20 mouse cellular contexts compared by ENCODE assay signal in the genomic region with DNA sequence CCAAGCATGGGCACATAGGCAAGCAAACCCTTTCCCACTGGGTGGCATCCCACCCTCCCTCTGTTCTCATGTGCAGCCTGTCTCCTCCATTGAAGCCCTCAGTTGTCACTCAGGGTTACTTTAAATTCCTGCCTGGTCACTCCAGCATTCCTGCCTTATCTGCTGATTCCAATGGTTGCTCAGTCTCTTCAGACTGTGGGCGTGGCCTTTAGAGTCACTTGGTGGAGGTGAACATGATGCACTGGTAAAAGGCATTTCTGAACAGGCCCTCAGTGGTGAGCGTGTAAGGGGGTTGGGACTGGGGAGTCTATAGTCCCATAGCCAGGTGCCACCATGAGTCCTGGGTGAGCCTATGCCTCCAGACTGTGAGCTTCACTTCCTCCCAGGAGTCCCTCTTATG. TPM values are rescaled to one million over a fixed set of nuclear protein-coding genes. Genes with fewer than 3 reads are reported as not detected.
DNase-seq lines count a peak whose midpoint lies in the region; ATAC-seq lines count a peak whose summit lies in the region.
"Had no signal": no experiment of that assay in that cellular context is flagged by ENCODE, and none has a peak within 500 bp of the region (broad histone marks: within the 10 kb centered on the region; RNA-seq: fewer than 3 reads in every experiment).

No protein-coding gene starts in this region.

- no peaks in the 10 kb centered on the region for H3K4me1 ChIP-seq in intestine, embryonic 16.5 days (ENCODE audit: control insufficient read depth, insufficient read depth, low read length)
- H3K4me1 ChIP-seq in lung, embryonic 15.5 days = peaks cover 5% of the 10 kb centered on the region; the same call in 1 of the 2 replicates
- H3K4me1 ChIP-seq: embryonic facial prominence, embryonic 15.5 days; midbrain, embryonic 15.5 days; stomach, embryonic 15.5 days had no signal

- no peaks in the 10 kb centered on the region for H3K36me3 ChIP-seq in intestine, embryonic 16.5 days (ENCODE audit: control insufficient read depth, insufficient read depth, low read length)
- H3K36me3 ChIP-seq in lung, embryonic 15.5 days = no peaks in the 10 kb centered on the region
- H3K36me3 ChIP-seq: embryonic facial prominence, embryonic 15.5 days; forebrain, embryonic 15.5 days; midbrain, embryonic 15.5 days; stomach, embryonic 15.5 days had no signal

- no peak overlapping the region for H3K27ac ChIP-seq in intestine, embryonic 16.5 days (ENCODE audit: low read length)
- H3K27ac ChIP-seq in lung, embryonic 15.5 days = peak overlapping the region; percentile 80
- H3K27ac ChIP-seq: embryonic facial prominence, embryonic 15.5 days; forebrain, embryonic 15.5 days; gastrocnemius, adult 2 months; hindbrain, embryonic 14.5 days; macrophage; midbrain, embryonic 15.5 days; stomach, embryonic 15.5 days had no signal

- H3K9me3 ChIP-seq in intestine, embryonic 16.5 days (ENCODE audit: control insufficient read depth, low read length) = no peaks in the 10 kb centered on the region
- no peaks in the 10 kb centered on the region for H3K9me3 ChIP-seq in lung, embryonic 15.5 days
- H3K9me3 ChIP-seq: embryonic facial prominence, embryonic 15.5 days; forebrain, embryonic 15.5 days; midbrain, embryonic 15.5 days; stomach, embryonic 15.5 days had no signal

- ATAC-seq in erythroblast, adult 5-6 weeks (replicated peaks; ENCODE audit: low FRiP score, poor library complexity, severe bottlenecking) = 0 out of 2 replicates have a peak, but pooled peaks have one; percentile 47
- peak; percentile 33; the same call in 1 of the 2 replicates for ATAC-seq in intestine, embryonic 16.5 days
- peak; percentile 82 for ATAC-seq in lung, embryonic 15.5 days (ENCODE audit: borderline replicate concordance, extremely low read depth, low FRiP score, low TSS enrichment)
- ATAC-seq: forebrain, embryonic 15.5 days; midbrain, embryonic 15.5 days had no signal

- H3K27me3 ChIP-seq in intestine, embryonic 16.5 days (replicated peaks; ENCODE audit: control insufficient read depth, insufficient read depth, low read length) = peaks cover 5% of the 10 kb centered on the region; the same call in 1 of the 2 replicates
- peaks cover 9% of the 10 kb centered on the region for H3K27me3 ChIP-seq in lung, embryonic 15.5 days

- no peak overlapping the region for H3K9ac ChIP-seq in intestine, embryonic 16.5 days (ENCODE audit: low read depth, low read length)
- H3K9ac ChIP-seq in lung, embryonic 15.5 days = no peak overlapping the region
- H3K9ac ChIP-seq: embryonic facial prominence, embryonic 15.5 days; forebrain, embryonic 15.5 days; hindbrain, embryonic 14.5 days; midbrain, embryonic 15.5 days; stomach, embryonic 15.5 days had no signal

- H3K4me2 ChIP-seq in intestine, embryonic 16.5 days (ENCODE audit: low read depth, low read length) = no peak overlapping the region
- H3K4me2 ChIP-seq in lung, embryonic 15.5 days = peak overlapping the region; percentile 0; the same call in 1 of the 2 replicates
- H3K4me2 ChIP-seq: embryonic facial prominence, embryonic 15.5 days; forebrain, embryonic 15.5 days; hindbrain, embryonic 14.5 days; midbrain, embryonic 15.5 days; stomach, embryonic 15.5 days had no signal

- H3K4me3 ChIP-seq in intestine, embryonic 16.5 days (ENCODE audit: low read length) = no peak overlapping the region
- no peak overlapping the region for H3K4me3 ChIP-seq in lung, embryonic 15.5 days
- H3K4me3 ChIP-seq: embryonic facial prominence, embryonic 15.5 days; forebrain, embryonic 15.5 days; gastrocnemius, adult 2 months; midbrain, embryonic 15.5 days; stomach, embryonic 15.5 days had no signal

- DNase-seq in embryo, embryonic 10 days (ENCODE audit: low spot score) = peak; percentile 32
- no peak for DNase-seq in embryo, embryonic 9.5 days (ENCODE audit: extremely low spot score)
- no peak for DNase-seq in right cerebral cortex, postnatal 25 days
- DNase-seq in testis, postnatal 14 days (ENCODE audit: low spot score) = no peak
- DNase-seq in urinary bladder, postnatal 36 days (ENCODE audit: low spot score in 2 of 2) = no peak
- DNase-seq: cerebellum, adult 11-12 months; gastrocnemius, adult 2 months; kidney, adult 9 months; layer of hippocampus, adult 9-11 months; right cerebral cortex, postnatal 4 days; thymus, postnatal 4 days had no signal

- WGBS in intestine, embryonic 16.5 days = 44% methylated on average over 2 of the region's 2 CpGs
- WGBS in lung, embryonic 15.5 days = 31% methylated on average over 2 of the region's 2 CpGs

RNA-seq across cellular contexts. Expression of a gene that starts 5.5 kb away (rescaled TPM):
- 129 and 139 TPM in 2 replicates for total RNA-seq in erythroblast, adult 5-6 weeks (2015; ENCODE audit: low replicate concordance)
- total RNA-seq in erythroblast, adult 5-6 weeks (2017; ENCODE audit: low replicate concordance) = 146 and 185 TPM in 2 replicates
- polyA plus RNA-seq in intestine, embryonic 16.5 days (2015; fragmentation: Nextera tagmentation; extraction: Ambion mirVana) = 3.2 and 4.0 TPM in 2 replicates
- polyA plus RNA-seq in lung, embryonic 15.5 days (2015; fragmentation: Nextera tagmentation; extraction: Ambion mirVana) = 7.2 and 10.0 TPM in 2 replicates
